Mouse (Mus musculus) olfactory bulb, adult 2 months (tissue): Measurements from ENCODE around the gene Atp2b1.

Experiments used
- CTCF ChIP-seq: fragments of 200-500 bp; IDR thresholded peaks from 2 replicates; pipeline ENCODE4 v1.5.1; 2012; ENCODE audit warnings: low read depth, mild to moderate bottlenecking, low read length, moderate library complexity; ENCODE audit not compliant: insufficient read depth
- POLR2A ChIP-seq: fragments of 200-500 bp; IDR thresholded peaks from 2 replicates; pipeline ENCODE4 v1.6.1; 2012; ENCODE audit warnings: mild to moderate bottlenecking, low read depth, low read length, moderate library complexity; ENCODE audit not compliant: insufficient read depth

DNA sequence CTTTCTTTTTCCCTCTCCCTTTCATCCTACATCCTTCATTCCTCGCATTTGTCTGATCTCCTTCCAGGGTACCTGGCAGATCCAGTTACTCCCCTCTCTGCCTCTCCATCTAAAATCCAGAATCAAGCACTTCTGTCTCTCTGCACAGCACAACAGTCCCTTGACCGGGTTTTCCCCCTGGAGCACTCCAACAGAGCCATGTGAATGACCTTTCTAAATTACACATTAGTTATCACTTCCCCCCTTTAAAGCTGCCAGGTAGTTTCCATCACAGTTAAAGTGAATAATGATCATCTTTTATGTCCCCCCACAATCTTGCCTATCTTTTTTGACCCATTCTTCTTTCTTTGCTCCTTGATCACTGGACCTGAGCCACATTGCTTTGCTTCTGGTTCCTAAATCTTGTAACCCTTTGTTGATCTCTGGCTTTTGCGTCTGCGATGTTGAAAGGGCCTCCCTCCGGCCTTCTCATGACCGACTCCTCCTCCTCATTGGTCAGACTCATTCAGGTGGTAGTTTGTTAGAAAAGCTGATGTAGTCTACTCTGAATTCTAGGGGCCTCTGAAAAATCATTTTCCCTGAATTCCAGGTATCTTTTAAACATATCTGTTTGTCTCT lies 62.8 kb downstream of the Atp2b1 start:
- TF ChIP-seq CTCF = no peak
- TF ChIP-seq POLR2A = no peak
